Mouse (Mus musculus) midbrain, embryonic 15.5 days (tissue): ENCODE results near the gene Ncam1. TPM values are rescaled to one million over a fixed set of nuclear protein-coding genes. Genes with fewer than 3 reads are reported as not detected.
A peak's percentile ranks its signal among the peaks of the same experiment; 100 is the strongest.

Source experiments
- ATAC-seq: fragments of 200-750 bp; cut with Nextera tagmentation; replicated peaks from 2 replicates; pipeline ENCODE4 v1.8.0; 2017; ENCODE audit warnings: moderate TSS enrichment
- H3K27ac ChIP-seq: fragments of 300-500 bp; sonication (generic); 2 replicates; pipeline ENCODE4 v1.5.1; 2015; ENCODE audit warnings: mild to moderate bottlenecking, inconsistent platforms
- H3K27me3 ChIP-seq: fragments of 300-500 bp; sonication (generic); replicated peaks from 2 replicates; pipeline ENCODE4 v1.6.1; 2015; ENCODE audit warnings: inconsistent platforms
- H3K36me3 ChIP-seq: fragments of 300-500 bp; sonication (generic); replicated peaks from 2 replicates; pipeline ENCODE4 v1.6.1; 2015; ENCODE audit warnings: inconsistent platforms
- H3K4me1 ChIP-seq: fragments of 300-500 bp; sonication (generic); 2 replicates; pipeline ENCODE4 v1.6.1; 2015; ENCODE audit warnings: inconsistent platforms
- H3K4me2 ChIP-seq: fragments of 300-500 bp; sonication (generic); 2 replicates; pipeline ENCODE4 v1.6.1; 2015; ENCODE audit warnings: inconsistent platforms, mild to moderate bottlenecking, moderate library complexity
- H3K4me3 ChIP-seq: fragments of 300-500 bp; sonication (generic); 2 replicates; pipeline ENCODE4 v1.5.1; 2015; ENCODE audit warnings: mild to moderate bottlenecking, inconsistent platforms
- H3K9ac ChIP-seq: fragments of 300-500 bp; sonication (generic); 2 replicates; pipeline ENCODE4 v1.6.1; 2015; ENCODE audit warnings: mild to moderate bottlenecking, inconsistent platforms
- H3K9me3 ChIP-seq: fragments of 300-500 bp; sonication (generic); 2 replicates; pipeline ENCODE4 v1.6.1; 2016; ENCODE audit warnings: inconsistent platforms
- WGBS: fragments of 180-500 bp; shearing (Covaris S2); methylation state at CpG from one replicate; pipeline ENCODE4 v1.1.7; 2015; ENCODE audit warnings: mixed read lengths; 5-methylcytosine and 5-hydroxymethylcytosine counted together
- polyA plus RNA-seq: library from polyadenylated mRNA; unstranded; fragments of >200 nt; fragmentation: Nextera tagmentation; extraction: Ambion mirVana; gene quantifications from 2 replicates; pipeline ENCODE4 v1.2.1, GENCODE M21; 2015

The Ncam1 gene
- polyA plus RNA-seq, 1 experiment from 2014 or later = 627 TPM

- Histone ChIP-seq H3K4me2 (peak overlapping the region; percentile 27), H3K4me3 (no peak overlapping the region), H3K27ac (peak overlapping the region; percentile 93), H3K36me3 (peaks cover 20% of the 10 kb centered on the region; the same call in 1 of the 2 replicates), H3K27me3 (no peaks in the 10 kb centered on the region), H3K4me1 (peaks cover 57% of the 10 kb centered on the region), H3K9ac (peak overlapping the region; percentile 12; the same call in 1 of the 2 replicates), H3K9me3 (no peaks in the 10 kb centered on the region)
- ATAC-seq = peak; percentile 45
- WGBS = 16% methylated on average over 7 of the region's 7 CpGs
These were observed 228.6 kb downstream of the Ncam1 start for GRCm38 (mm10) chr9:49570033-49570660.

- 88% methylated on average over 2 of the region's 2 CpGs for WGBS
- no peak for ATAC-seq
- Histone ChIP-seq H3K4me3 (no peak overlapping the region), H3K36me3 (peaks cover 39% of the 10 kb centered on the region; the same call in 1 of the 2 replicates), H3K9ac (no peak overlapping the region), H3K4me1 (peaks cover 23% of the 10 kb centered on the region), H3K27me3 (no peaks in the 10 kb centered on the region), H3K27ac (no peak overlapping the region), H3K9me3 (no peaks in the 10 kb centered on the region), H3K4me2 (no peak overlapping the region)
These were observed 232.9 kb downstream of the Ncam1 start for GRCm38 (mm10) chr9:49565846-49566245.

GRCm38 (mm10) chr9:49558941-49559340 lies 239.8 kb downstream of the Ncam1 start:
- H3K9me3 ChIP-seq = no peaks in the 10 kb centered on the region
- no peak overlapping the region for H3K4me2 ChIP-seq
- H3K27ac ChIP-seq = no peak overlapping the region
- 93% methylated on average over 2 of the region's 2 CpGs for WGBS
- H3K27me3 ChIP-seq = no peaks in the 10 kb centered on the region
- H3K9ac ChIP-seq = no peak overlapping the region
- peaks cover 28% of the 10 kb centered on the region for H3K36me3 ChIP-seq
- ATAC-seq = no peak
- H3K4me1 ChIP-seq = no peaks in the 10 kb centered on the region
- H3K4me3 ChIP-seq = no peak overlapping the region

GRCm38 (mm10) chr9:49551353-49551752 lies 247.4 kb downstream of the Ncam1 start:
- no peak overlapping the region for H3K27ac ChIP-seq
- no peak overlapping the region for H3K4me3 ChIP-seq
- H3K4me2 ChIP-seq = no peak overlapping the region
- H3K9me3 ChIP-seq = no peaks in the 10 kb centered on the region
- H3K27me3 ChIP-seq = no peaks in the 10 kb centered on the region
- H3K9ac ChIP-seq = no peak overlapping the region
- ATAC-seq = no peak
- peaks cover 11% of the 10 kb centered on the region; the same call in 1 of the 2 replicates for H3K36me3 ChIP-seq
- WGBS = 75% methylated on average over 2 of the region's 2 CpGs
- H3K4me1 ChIP-seq = no peaks in the 10 kb centered on the region

- H3K36me3 ChIP-seq = peaks cover 45% of the 10 kb centered on the region
These were observed 256.1 kb downstream of the Ncam1 start for GRCm38 (mm10) chr9:49542593-49542992.

GRCm38 (mm10) chr9:49537814-49538213 lies 260.9 kb downstream of the Ncam1 start:
- WGBS = 40% methylated on average over 6 of the region's 6 CpGs
- peaks cover 20% of the 10 kb centered on the region for H3K36me3 ChIP-seq
- no peak overlapping the region for H3K4me2 ChIP-seq
- H3K27me3 ChIP-seq = no peaks in the 10 kb centered on the region
- ATAC-seq = no peak
- H3K27ac ChIP-seq = no peak overlapping the region
- no peak overlapping the region for H3K4me3 ChIP-seq
- no peak overlapping the region for H3K9ac ChIP-seq
- no peaks in the 10 kb centered on the region for H3K9me3 ChIP-seq
- H3K4me1 ChIP-seq = peaks cover 11% of the 10 kb centered on the region

More at GRCm38 (mm10) chr9:49542593-49542992, 256.1 kb downstream of the Ncam1 start:
- Histone ChIP-seq H3K9me3 (no peaks in the 10 kb centered on the region), H3K27ac (no peak overlapping the region), H3K9ac (no peak overlapping the region), H3K4me3 (no peak overlapping the region), H3K27me3 (no peaks in the 10 kb centered on the region), H3K4me2 (no peak overlapping the region), H3K4me1 (no peaks in the 10 kb centered on the region)
- WGBS = 96% methylated on average over 4 of the region's 4 CpGs
- no peak for ATAC-seq

- no peak for ATAC-seq
- H3K4me3 ChIP-seq = no peak overlapping the region
- WGBS = 54% methylated on average over 6 of the region's 6 CpGs
- no peak overlapping the region for H3K9ac ChIP-seq
- H3K4me2 ChIP-seq = no peak overlapping the region
- no peaks in the 10 kb centered on the region for H3K9me3 ChIP-seq
- peaks cover 11% of the 10 kb centered on the region for H3K4me1 ChIP-seq
- no peaks in the 10 kb centered on the region for H3K27me3 ChIP-seq
- no peak overlapping the region for H3K27ac ChIP-seq
- H3K36me3 ChIP-seq = peaks cover 14% of the 10 kb centered on the region; the same call in 1 of the 2 replicates
These were observed 262.1 kb downstream of the Ncam1 start for GRCm38 (mm10) chr9:49536593-49536992.

GRCm38 (mm10) chr9:49534958-49535357 lies 263.8 kb downstream of the Ncam1 start:
- WGBS = 46% methylated on average over 4 of the region's 4 CpGs
- H3K4me1 ChIP-seq = peaks cover 11% of the 10 kb centered on the region
- H3K27ac ChIP-seq = peak overlapping the region; percentile 57

GRCm38 (mm10) chr9:49533912-49534491 lies 264.7 kb downstream of the Ncam1 start:
- peaks cover 3% of the 10 kb centered on the region; the same call in 1 of the 2 replicates for H3K36me3 ChIP-seq
- H3K4me3 ChIP-seq = no peak overlapping the region
- no peak overlapping the region for H3K9ac ChIP-seq
- ATAC-seq = peak; percentile 60; the same call in 1 of the 2 replicates
- H3K4me2 ChIP-seq = no peak overlapping the region
- no peaks in the 10 kb centered on the region for H3K9me3 ChIP-seq
- no peaks in the 10 kb centered on the region for H3K27me3 ChIP-seq
- H3K4me1 ChIP-seq = peaks cover 13% of the 10 kb centered on the region
- 7% methylated on average over 6 of the region's 8 CpGs for whole genome bisulfite sequencing
- H3K27ac ChIP-seq = peak overlapping the region; percentile 57

More at GRCm38 (mm10) chr9:49534958-49535357, 263.8 kb downstream of the Ncam1 start:
- no peak; the same call in 1 of the 2 replicates for ATAC-seq
- Histone ChIP-seq H3K36me3 (peaks cover 3% of the 10 kb centered on the region; the same call in 1 of the 2 replicates), H3K4me2 (no peak overlapping the region), H3K27me3 (no peaks in the 10 kb centered on the region), H3K9ac (no peak overlapping the region), H3K4me3 (no peak overlapping the region), H3K9me3 (no peaks in the 10 kb centered on the region)

GRCm38 (mm10) chr9:49533455-49533854 lies 265.3 kb downstream of the Ncam1 start:
- Histone ChIP-seq H3K36me3 (peaks cover 3% of the 10 kb centered on the region; the same call in 1 of the 2 replicates), H3K27me3 (no peaks in the 10 kb centered on the region), H3K4me1 (peaks cover 14% of the 10 kb centered on the region), H3K4me3 (no peak overlapping the region), H3K9ac (no peak overlapping the region), H3K4me2 (no peak overlapping the region), H3K27ac (no peak overlapping the region), H3K9me3 (no peaks in the 10 kb centered on the region)
- WGBS = 74% methylated on average over 7 of the region's 7 CpGs
- ATAC-seq = no peak

- no peak overlapping the region for H3K27ac ChIP-seq
- no peak overlapping the region for H3K4me3 ChIP-seq
- H3K9me3 ChIP-seq = no peaks in the 10 kb centered on the region
- peaks cover 3% of the 10 kb centered on the region; the same call in 1 of the 2 replicates for H3K36me3 ChIP-seq
- H3K4me1 ChIP-seq = peaks cover 19% of the 10 kb centered on the region
- WGBS = 86% methylated on average over 6 of the region's 6 CpGs
- no peak for ATAC-seq
- H3K27me3 ChIP-seq = no peaks in the 10 kb centered on the region
- no peak overlapping the region for H3K4me2 ChIP-seq
- H3K9ac ChIP-seq = no peak overlapping the region
These were observed 266.9 kb downstream of the Ncam1 start for GRCm38 (mm10) chr9:49531833-49532232.

GRCm38 (mm10) chr9:49531257-49531656 lies 267.5 kb downstream of the Ncam1 start:
- no peak overlapping the region for H3K4me3 ChIP-seq
- no peak overlapping the region for H3K4me2 ChIP-seq
- no peaks in the 10 kb centered on the region for H3K27me3 ChIP-seq
- peaks cover 3% of the 10 kb centered on the region; the same call in 1 of the 2 replicates for H3K36me3 ChIP-seq
- H3K4me1 ChIP-seq = peaks cover 19% of the 10 kb centered on the region
- no peak overlapping the region for H3K9ac ChIP-seq
- H3K9me3 ChIP-seq = no peaks in the 10 kb centered on the region
- WGBS = 67% methylated on average over 7 of the region's 7 CpGs
- ATAC-seq = no peak
- no peak overlapping the region for H3K27ac ChIP-seq
